Mouse (Mus musculus): ENCODE data around the gene Nup93. TPM values are rescaled to one million over a fixed set of nuclear protein-coding genes. Genes with fewer than 3 reads are reported as not detected.

Nup93 gene
- polyA plus RNA-seq, 1 experiment from 2014 or later = 54.0 TPM

DNA sequence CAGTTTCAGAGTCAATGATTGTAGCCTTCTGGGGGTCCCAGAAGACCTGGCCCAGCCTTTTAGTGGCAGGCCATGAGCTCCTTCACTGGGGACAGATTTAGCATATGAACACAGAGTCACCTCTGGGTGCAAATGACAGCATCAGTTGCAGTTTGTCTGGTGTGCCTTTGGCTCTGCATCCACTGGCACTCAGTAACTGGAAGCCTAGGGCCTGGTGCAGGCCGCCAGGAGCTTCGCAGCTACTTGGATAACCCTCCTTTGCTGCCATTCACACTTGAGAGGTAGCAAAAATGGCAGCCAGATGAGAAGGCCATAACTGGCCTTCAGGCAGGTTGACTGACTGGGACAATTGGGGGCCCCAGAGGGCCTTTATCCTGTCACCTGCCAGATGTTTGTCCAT, 103.3 kb downstream of the Nup93 start:
- Histone ChIP-seq H3K4me1 (ENCODE audit: control insufficient read depth, insufficient read depth, low read depth, low read length) (no peaks in the 10 kb centered on the region), H3K27me3 (replicated peaks; ENCODE audit: control insufficient read depth, insufficient read depth, low read length) (no peaks in the 10 kb centered on the region), H3K27ac (ENCODE audit: low read depth, low read length) (no peak overlapping the region), H3K9me3 (ENCODE audit: control insufficient read depth, low read length) (no peaks in the 10 kb centered on the region), H3K9ac (ENCODE audit: low read depth, low read length) (no peak overlapping the region), H3K4me3 (ENCODE audit: low read length) (no peak overlapping the region), H3K36me3 (ENCODE audit: control insufficient read depth, insufficient read depth, low read length) (peaks cover 13% of the 10 kb centered on the region), H3K4me2 (ENCODE audit: low read length) (no peak overlapping the region)
- ATAC-seq = no peak
- 94% methylated on average over 2 of the region's 2 CpGs for WGBS

DNA sequence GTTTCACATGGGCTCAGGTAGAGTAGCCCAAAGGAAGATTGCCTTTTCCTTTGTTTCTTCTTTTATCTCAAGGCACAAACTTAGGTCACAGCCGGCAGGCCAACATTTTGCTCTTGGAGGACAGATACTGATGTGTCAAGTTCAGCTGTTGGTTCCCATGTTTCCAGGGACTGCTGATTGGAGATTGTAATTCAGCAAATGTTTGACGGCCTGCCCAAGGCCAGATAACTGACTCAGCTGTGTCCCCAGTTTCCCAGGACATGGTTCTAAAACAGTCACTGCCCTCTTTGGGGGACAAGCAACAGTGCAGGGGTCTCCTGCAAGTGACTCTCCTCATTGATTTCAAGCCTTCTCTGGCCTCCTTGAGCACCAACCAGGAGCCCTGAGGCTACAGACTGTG, 105.7 kb downstream of the Nup93 start:
- H3K4me1 ChIP-seq (ENCODE audit: control insufficient read depth, insufficient read depth, low read depth, low read length) = no peaks in the 10 kb centered on the region
- H3K27ac ChIP-seq (ENCODE audit: low read depth, low read length) = no peak overlapping the region
- peaks cover 7% of the 10 kb centered on the region for H3K36me3 ChIP-seq (ENCODE audit: control insufficient read depth, insufficient read depth, low read length)
- H3K9me3 ChIP-seq (ENCODE audit: control insufficient read depth, low read length) = no peaks in the 10 kb centered on the region
- ATAC-seq = no peak
- H3K27me3 ChIP-seq (replicated peaks; ENCODE audit: control insufficient read depth, insufficient read depth, low read length) = no peaks in the 10 kb centered on the region
- WGBS = 86% methylated on average over 2 of the region's 2 CpGs
- H3K9ac ChIP-seq (ENCODE audit: low read depth, low read length) = no peak overlapping the region
- no peak overlapping the region for H3K4me3 ChIP-seq (ENCODE audit: low read length)
- H3K4me2 ChIP-seq (ENCODE audit: low read length) = no peak overlapping the region

DNA sequence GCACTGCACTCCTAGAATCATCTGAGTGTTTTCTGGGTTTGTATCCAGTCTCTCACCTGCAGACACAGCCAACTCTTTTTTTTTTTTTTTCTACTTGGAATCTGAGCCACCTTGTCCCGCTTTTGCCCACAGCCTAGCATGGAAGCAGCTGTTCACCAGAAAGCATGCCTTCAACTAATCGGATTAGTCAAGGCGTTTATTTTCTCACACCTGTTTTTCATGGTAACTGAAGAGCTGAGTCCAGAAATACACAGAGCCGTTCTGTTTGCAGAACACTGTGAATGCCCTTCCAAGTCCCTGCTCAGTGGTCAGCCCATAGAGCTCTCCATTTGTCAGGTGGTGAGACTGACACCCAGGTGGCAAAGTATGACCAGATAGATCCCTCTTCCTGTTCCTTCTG, 107.7 kb downstream of the Nup93 start:
- ATAC-seq = no peak
- Histone ChIP-seq H3K4me3 (ENCODE audit: low read length) (no peak overlapping the region), H3K9me3 (ENCODE audit: control insufficient read depth, low read length) (no peaks in the 10 kb centered on the region), H3K4me1 (ENCODE audit: control insufficient read depth, insufficient read depth, low read depth, low read length) (0 out of 2 replicates have a peak, but pooled peaks cover 3% of the 10 kb centered on the region), H3K9ac (ENCODE audit: low read depth, low read length) (no peak overlapping the region), H3K27me3 (replicated peaks; ENCODE audit: control insufficient read depth, insufficient read depth, low read length) (no peaks in the 10 kb centered on the region), H3K27ac (ENCODE audit: low read depth, low read length) (0 out of 2 replicates have a peak overlapping the region, but pooled peaks have one; percentile 13), H3K36me3 (ENCODE audit: control insufficient read depth, insufficient read depth, low read length) (no peaks in the 10 kb centered on the region; the same call in 1 of the 2 replicates), H3K4me2 (ENCODE audit: low read length) (no peak overlapping the region)
- WGBS = 71% methylated on average over 4 of the region's 4 CpGs

DNA sequence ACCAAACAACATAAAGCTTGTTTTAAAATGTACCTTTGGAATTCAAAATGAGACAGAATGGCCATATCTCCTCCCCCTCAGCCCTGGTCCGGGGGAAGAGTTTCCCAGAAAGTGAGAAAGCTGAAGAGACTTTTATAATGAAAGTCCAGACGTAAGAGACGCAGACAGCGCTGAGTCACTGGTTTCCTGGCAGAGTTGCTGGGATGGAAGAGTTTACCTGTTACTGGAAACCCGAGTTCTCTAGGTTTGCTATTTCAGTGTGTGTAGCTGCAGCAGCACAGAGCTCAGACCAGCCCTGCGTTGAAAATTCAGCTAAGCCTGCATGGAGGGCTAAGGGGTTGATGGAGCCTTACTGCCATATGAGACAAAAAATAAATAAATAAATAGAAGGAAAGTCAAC, 108.7 kb downstream of the Nup93 start:
- ATAC-seq = no peak
- Histone ChIP-seq H3K27ac (ENCODE audit: low read depth, low read length) (no peak overlapping the region), H3K4me1 (ENCODE audit: control insufficient read depth, insufficient read depth, low read depth, low read length) (0 out of 2 replicates have a peak, but pooled peaks cover 3% of the 10 kb centered on the region), H3K27me3 (replicated peaks; ENCODE audit: control insufficient read depth, insufficient read depth, low read length) (no peaks in the 10 kb centered on the region), H3K4me3 (ENCODE audit: low read length) (no peak overlapping the region), H3K4me2 (ENCODE audit: low read length) (no peak overlapping the region), H3K9ac (ENCODE audit: low read depth, low read length) (no peak overlapping the region), H3K36me3 (ENCODE audit: control insufficient read depth, insufficient read depth, low read length) (no peaks in the 10 kb centered on the region; the same call in 1 of the 2 replicates), H3K9me3 (ENCODE audit: control insufficient read depth, low read length) (no peaks in the 10 kb centered on the region)
- 91% methylated on average over 6 of the region's 6 CpGs for WGBS

DNA sequence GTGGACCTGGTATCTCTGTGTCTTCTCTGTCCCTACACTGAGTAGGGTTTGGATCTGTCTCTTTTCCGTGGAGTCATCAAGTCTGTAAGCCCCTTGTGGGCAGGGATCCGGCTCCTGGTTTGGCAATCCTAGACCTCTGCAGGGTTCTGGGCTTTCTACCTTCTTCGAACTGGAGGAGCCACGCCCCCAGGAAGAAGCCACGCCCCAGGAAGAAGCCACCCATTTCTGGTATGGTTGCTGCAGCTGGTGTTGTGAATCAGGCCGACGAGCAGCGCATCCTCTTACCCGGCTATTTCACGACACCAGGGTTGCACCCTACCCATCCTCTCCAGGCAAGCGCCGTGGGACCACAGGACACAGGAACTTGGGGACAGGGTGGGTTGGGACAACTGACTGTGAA, 109.7 kb downstream of the Nup93 start:
- Histone ChIP-seq H3K27ac (ENCODE audit: low read depth, low read length) (no peak overlapping the region), H3K4me3 (ENCODE audit: low read length) (no peak overlapping the region), H3K36me3 (ENCODE audit: control insufficient read depth, insufficient read depth, low read length) (no peaks in the 10 kb centered on the region; the same call in 1 of the 2 replicates), H3K9me3 (ENCODE audit: control insufficient read depth, low read length) (no peaks in the 10 kb centered on the region), H3K4me1 (ENCODE audit: control insufficient read depth, insufficient read depth, low read depth, low read length) (0 out of 2 replicates have a peak, but pooled peaks cover 3% of the 10 kb centered on the region), H3K27me3 (replicated peaks; ENCODE audit: control insufficient read depth, insufficient read depth, low read length) (no peaks in the 10 kb centered on the region), H3K4me2 (ENCODE audit: low read length) (no peak overlapping the region), H3K9ac (ENCODE audit: low read depth, low read length) (no peak overlapping the region)
- ATAC-seq = no peak
- WGBS = 65% methylated on average over 12 of the region's 12 CpGs

DNA sequence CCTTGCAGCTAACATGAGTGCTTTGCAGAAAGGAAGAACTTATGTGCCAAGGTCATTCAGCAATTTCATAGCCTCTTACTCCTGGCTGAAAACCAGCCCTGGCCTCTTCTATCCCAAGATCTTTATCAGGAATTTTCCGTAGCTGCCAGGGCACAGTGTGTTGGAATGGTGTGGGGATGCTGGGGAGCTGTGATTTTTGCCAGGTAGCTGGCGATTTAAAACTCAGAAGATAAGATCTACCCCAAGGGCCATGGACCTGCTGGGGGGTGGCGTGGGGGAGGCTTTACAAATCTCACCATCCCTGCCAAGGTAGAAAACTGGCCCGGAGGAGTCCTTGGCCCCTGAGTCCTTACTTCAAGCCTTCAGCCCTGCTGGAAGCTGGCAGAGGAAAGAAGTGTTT, 111.7 kb downstream of the Nup93 start:
- 86% methylated on average over 4 of the region's 4 CpGs for WGBS

DNA sequence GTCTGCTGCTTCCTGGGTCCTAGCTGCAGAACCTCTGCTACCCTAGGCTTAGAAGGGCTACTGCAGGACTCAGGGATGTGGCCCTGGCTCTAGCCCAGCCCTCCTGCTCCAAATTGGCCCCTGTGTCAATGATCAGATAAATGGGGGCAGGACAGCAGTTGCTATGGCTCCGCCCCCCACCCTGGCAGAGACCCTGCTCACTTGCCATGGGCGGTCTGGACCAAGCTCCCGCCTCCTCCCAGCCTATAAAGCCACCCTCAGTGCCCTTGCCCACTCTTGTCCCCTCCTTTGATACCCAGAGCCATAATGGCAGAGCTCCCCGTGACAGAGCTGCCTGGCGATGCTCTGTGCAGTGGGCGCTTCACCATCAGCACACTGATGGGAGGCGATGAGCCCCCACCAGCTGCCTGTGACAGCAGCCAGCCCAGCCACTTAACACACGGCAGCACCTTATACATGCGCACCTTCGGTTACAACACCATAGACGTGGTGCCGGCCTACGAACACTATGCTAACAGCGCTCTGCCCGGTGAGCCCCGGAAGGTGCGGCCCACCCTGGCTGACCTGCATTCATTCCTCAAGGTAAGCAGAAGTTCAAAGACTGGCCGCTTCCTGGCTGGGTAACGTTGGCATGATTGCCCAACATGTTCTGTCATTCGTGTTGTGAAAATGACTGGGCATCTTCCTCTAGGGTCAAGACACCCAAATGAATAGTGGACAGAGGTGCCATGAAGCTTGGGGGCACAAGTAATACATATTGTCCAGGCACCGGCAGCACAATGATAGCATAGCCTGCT, 114.8 kb downstream of the Nup93 start, which contains the start of gene Slc12a3:
Slc12a3 (plus strand) TSS at position 270 of the 797 bp plus-strand sequence.
- Histone ChIP-seq H3K27ac (ENCODE audit: low read depth, low read length) (no peak within 1 kb of the TSS), H3K4me3 (ENCODE audit: low read length) (no peak within 1 kb of the TSS), H3K9me3 (ENCODE audit: control insufficient read depth, low read length) (no peaks in the 10 kb centered on the region), H3K36me3 (ENCODE audit: control insufficient read depth, insufficient read depth, low read length) (no peaks in the 10 kb centered on the region), H3K9ac (ENCODE audit: low read depth, low read length) (no peak within 1 kb of the TSS; the same call in 1 of the 2 replicates), H3K27me3 (replicated peaks; ENCODE audit: control insufficient read depth, insufficient read depth, low read length) (no peaks in the 10 kb centered on the region), H3K4me1 (ENCODE audit: control insufficient read depth, insufficient read depth, low read depth, low read length) (0 out of 2 replicates have a peak, but pooled peaks cover 3% of the 10 kb centered on the region), H3K4me2 (ENCODE audit: low read length) (no peak within 1 kb of the TSS)
- ATAC-seq = peak; percentile 31
- 86% methylated on average over 20 of the region's 21 CpGs for WGBS

More for the DNA sequence above, 111.7 kb downstream of the Nup93 start:
- H3K36me3 ChIP-seq (ENCODE audit: control insufficient read depth, insufficient read depth, low read length) = no peaks in the 10 kb centered on the region
- ATAC-seq = no peak
- H3K4me2 ChIP-seq (ENCODE audit: low read length) = no peak overlapping the region
- H3K4me3 ChIP-seq (ENCODE audit: low read length) = no peak overlapping the region
- H3K27ac ChIP-seq (ENCODE audit: low read depth, low read length) = no peak overlapping the region
- H3K27me3 ChIP-seq (replicated peaks; ENCODE audit: control insufficient read depth, insufficient read depth, low read length) = no peaks in the 10 kb centered on the region
- no peaks in the 10 kb centered on the region for H3K9me3 ChIP-seq (ENCODE audit: control insufficient read depth, low read length)
- H3K4me1 ChIP-seq (ENCODE audit: control insufficient read depth, insufficient read depth, low read depth, low read length) = 0 out of 2 replicates have a peak, but pooled peaks cover 3% of the 10 kb centered on the region
- no peak overlapping the region for H3K9ac ChIP-seq (ENCODE audit: low read depth, low read length)

DNA sequence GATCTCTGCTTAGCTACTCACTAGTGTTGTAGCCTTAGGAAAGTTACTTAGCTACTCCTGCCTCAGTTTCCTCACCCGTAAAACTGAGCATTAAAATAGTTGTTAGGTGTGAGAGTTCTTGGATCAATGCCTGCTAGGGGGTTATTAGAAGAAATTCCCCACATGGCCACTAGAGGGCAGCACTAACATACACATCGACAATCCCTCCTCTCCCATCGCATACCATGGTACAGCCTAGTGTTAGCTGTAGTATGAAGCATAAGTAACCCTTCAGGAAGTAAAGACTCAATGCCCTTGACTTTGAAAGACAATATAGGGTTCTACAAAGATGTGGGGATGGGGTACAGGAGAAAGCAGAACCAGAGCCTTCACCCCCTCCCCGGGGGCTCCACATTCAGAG, 116.4 kb downstream of the Nup93 start:
- Histone ChIP-seq H3K36me3 (ENCODE audit: control insufficient read depth, insufficient read depth, low read length) (no peaks in the 10 kb centered on the region), H3K9me3 (ENCODE audit: control insufficient read depth, low read length) (no peaks in the 10 kb centered on the region)
- ATAC-seq = peak; percentile 75

DNA sequence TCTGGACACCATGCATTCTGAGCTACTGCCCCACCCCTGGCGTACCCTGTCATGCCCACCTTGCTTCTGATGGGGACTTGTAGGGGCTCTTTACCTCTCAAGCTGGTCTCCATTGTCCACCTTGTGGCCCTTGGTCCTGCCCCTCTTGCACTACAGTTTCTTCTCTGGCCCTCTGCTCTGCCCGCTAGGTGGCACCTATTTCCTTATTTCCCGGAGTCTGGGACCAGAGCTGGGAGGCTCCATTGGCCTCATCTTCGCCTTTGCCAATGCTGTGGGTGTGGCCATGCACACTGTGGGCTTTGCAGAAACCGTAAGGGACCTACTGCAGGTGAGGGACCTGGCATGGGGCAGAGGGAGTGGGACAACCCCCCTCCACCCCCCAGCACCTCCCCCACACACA, 119.0 kb downstream of the Nup93 start:
- no peak overlapping the region for H3K27ac ChIP-seq (ENCODE audit: low read depth, low read length)
- no peak overlapping the region for H3K4me3 ChIP-seq (ENCODE audit: low read length)
- no peaks in the 10 kb centered on the region for H3K36me3 ChIP-seq (ENCODE audit: control insufficient read depth, insufficient read depth, low read length)
- no peak for ATAC-seq
- H3K27me3 ChIP-seq (replicated peaks; ENCODE audit: control insufficient read depth, insufficient read depth, low read length) = no peaks in the 10 kb centered on the region
- H3K4me1 ChIP-seq (ENCODE audit: control insufficient read depth, insufficient read depth, low read depth, low read length) = no peaks in the 10 kb centered on the region
- no peak overlapping the region for H3K9ac ChIP-seq (ENCODE audit: low read depth, low read length)
- H3K4me2 ChIP-seq (ENCODE audit: low read length) = no peak overlapping the region
- no peaks in the 10 kb centered on the region for H3K9me3 ChIP-seq (ENCODE audit: control insufficient read depth, low read length)
- 53% methylated on average over 5 of the region's 5 CpGs for WGBS

More for the DNA sequence above, 116.4 kb downstream of the Nup93 start:
- no peak overlapping the region for H3K4me2 ChIP-seq (ENCODE audit: low read length)
- 31% methylated on average over 4 of the region's 4 CpGs for WGBS
- H3K9ac ChIP-seq (ENCODE audit: low read depth, low read length) = no peak overlapping the region
- H3K27ac ChIP-seq (ENCODE audit: low read depth, low read length) = no peak overlapping the region
- H3K4me3 ChIP-seq (ENCODE audit: low read length) = no peak overlapping the region
- H3K4me1 ChIP-seq (ENCODE audit: control insufficient read depth, insufficient read depth, low read depth, low read length) = 0 out of 2 replicates have a peak, but pooled peaks cover 3% of the 10 kb centered on the region
- H3K27me3 ChIP-seq (replicated peaks; ENCODE audit: control insufficient read depth, insufficient read depth, low read length) = no peaks in the 10 kb centered on the region
